Mouse (Mus musculus) intestine, embryonic 14.5 days (tissue): Measurements from ENCODE around the gene Olfr1381. TPM values are rescaled to one million over a fixed set of nuclear protein-coding genes. Genes with fewer than 3 reads are reported as not detected.
"Not testable (repeated sequence)": the region's sequence is repeated elsewhere in the genome, so short reads cannot be mapped to it uniquely, and the experiment has no call there.

Source experiments
- ATAC-seq: fragments of 200-750 bp; cut with Nextera tagmentation; replicated peaks from 2 replicates; pipeline ENCODE4 v1.8.0; 2017; ENCODE audit warnings: low read depth, moderate number of reproducible peaks, moderate TSS enrichment, moderate library complexity; ENCODE audit not compliant: low FRiP score, low TSS enrichment
- DNase-seq: peaks from one replicate; pipeline ENCODE4 v3.0.0-alpha.2; 2018; ENCODE audit warnings: low spot score
- H3K27ac ChIP-seq: fragments of 300-500 bp; sonication (generic); 2 replicates; pipeline ENCODE4 v1.5.1; 2014; ENCODE audit warnings: low read depth, mild to moderate bottlenecking, control low read depth
- H3K27me3 ChIP-seq: fragments of 300-500 bp; sonication (generic); replicated peaks from 2 replicates; pipeline ENCODE4 v1.6.1; 2014; ENCODE audit warnings: low read length, control low read depth; ENCODE audit not compliant: control insufficient read depth, insufficient read depth
- H3K36me3 ChIP-seq: fragments of 300-500 bp; sonication (generic); 2 replicates; pipeline ENCODE4 v1.6.1; 2014; ENCODE audit warnings: low read length, control low read depth; ENCODE audit not compliant: control insufficient read depth, insufficient read depth
- H3K4me1 ChIP-seq: fragments of 300-500 bp; sonication (generic); replicated peaks from 2 replicates; pipeline ENCODE4 v1.6.1; 2014; ENCODE audit warnings: low read length, control low read depth, mixed read lengths; ENCODE audit not compliant: control insufficient read depth, insufficient read depth
- H3K4me2 ChIP-seq: fragments of 300-500 bp; sonication (generic); 2 replicates; pipeline ENCODE4 v1.6.1; 2014; ENCODE audit warnings: low read length
- H3K4me3 ChIP-seq: fragments of 300-500 bp; sonication (generic); 2 replicates; pipeline ENCODE4 v1.5.1; 2014; ENCODE audit warnings: low read depth, low read length, control low read depth, mixed read lengths
- H3K9ac ChIP-seq: fragments of 300-500 bp; sonication (generic); 2 replicates; pipeline ENCODE4 v1.6.1; 2014; ENCODE audit warnings: mild to moderate bottlenecking, low read length
- H3K9me3 ChIP-seq: fragments of 300-500 bp; sonication (generic); 2 replicates; pipeline ENCODE4 v1.6.1; 2016; ENCODE audit warnings: low read length, control low read depth; ENCODE audit not compliant: control insufficient read depth
- WGBS: fragments of 180-500 bp; shearing (Covaris S2); extraction: QIAGEN DNeasy Blood & Tissue Kit; methylation state at CpG from one replicate; pipeline ENCODE4 v1.1.7; 2014; 5-methylcytosine and 5-hydroxymethylcytosine counted together
- polyA plus RNA-seq: library from polyadenylated mRNA; unstranded; fragments of >200 nt; fragmentation: Nextera tagmentation; extraction: Ambion mirVana; gene quantifications from 2 replicates; pipeline ENCODE4 v1.2.1, GENCODE M21; 2014

The Olfr1381 gene
- polyA plus RNA-seq, 1 experiment from 2014 or later = not detected

GRCm38 (mm10) chr11:49580452-49580851 lies 37.2 kb downstream of the Olfr1381 start:
- H3K36me3 ChIP-seq = not testable (repeated sequence)

GRCm38 (mm10) chr11:49590213-49590612 lies 47.0 kb downstream of the Olfr1381 start:
- Histone ChIP-seq H3K4me1 (no peaks in the 10 kb centered on the region), H3K27me3 (no peaks in the 10 kb centered on the region), H3K4me3 (no peak overlapping the region), H3K9ac (no peak overlapping the region), H3K9me3 (no peaks in the 10 kb centered on the region), H3K36me3 (no peaks in the 10 kb centered on the region), H3K4me2 (no peak overlapping the region), H3K27ac (no peak overlapping the region)
- ATAC-seq = no peak
- WGBS = 94% methylated on average over 19 of the region's 19 CpGs
- no peak for DNase-seq

More at GRCm38 (mm10) chr11:49580452-49580851, 37.2 kb downstream of the Olfr1381 start:
- 79% methylated on average over 8 of the region's 8 CpGs for WGBS
- not testable (repeated sequence) for H3K9me3 ChIP-seq, ATAC-seq, H3K4me2 ChIP-seq, DNase-seq, H3K4me3 ChIP-seq, H3K27ac ChIP-seq, H3K9ac ChIP-seq, H3K4me1 ChIP-seq, H3K27me3 ChIP-seq

DNA sequence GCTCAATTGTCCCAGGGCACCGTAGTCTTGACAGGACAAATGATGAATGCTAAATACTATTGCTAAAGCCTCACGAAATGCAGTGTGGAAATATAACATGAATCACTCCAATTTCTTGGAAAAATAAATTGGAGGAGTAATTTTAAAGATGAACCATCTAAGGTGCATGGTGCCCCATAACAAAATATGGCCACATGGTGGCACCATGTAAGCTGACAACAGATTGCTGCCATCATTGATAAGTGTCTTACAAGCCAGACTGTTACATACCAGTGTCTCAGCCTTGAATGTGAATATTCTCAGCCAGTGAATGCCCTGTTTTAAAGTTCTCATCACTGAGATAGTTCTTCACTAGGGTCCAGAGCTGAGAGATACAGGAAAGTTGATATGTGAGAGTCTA lies 53.9 kb downstream of the Olfr1381 start:
- not testable (repeated sequence) for H3K4me2 ChIP-seq, ATAC-seq, H3K27me3 ChIP-seq, H3K36me3 ChIP-seq, H3K4me3 ChIP-seq, H3K9ac ChIP-seq, H3K9me3 ChIP-seq, H3K27ac ChIP-seq, DNase-seq, H3K4me1 ChIP-seq
- WGBS = 68% methylated on average over 2 of the region's 2 CpGs

Other genes with a start within 250 kb of the Olfr1381 start
- gene Olfr10, start 238.7 kb upstream of the Olfr1381 start, polyA plus RNA-seq = not detected in 2 replicates
- not detected in 2 replicates for gene Olfr1391, start 220.7 kb upstream of the Olfr1381 start, polyA plus RNA-seq
- gene Olfr1390, start 208.3 kb upstream of the Olfr1381 start, polyA plus RNA-seq = not detected in 2 replicates
- not detected in 2 replicates for gene Olfr1389, start 120.4 kb upstream of the Olfr1381 start, polyA plus RNA-seq
- gene Olfr1388, start 106.8 kb upstream of the Olfr1381 start, polyA plus RNA-seq = 0.15 and 0.24 TPM in 2 replicates
- not detected in 2 replicates for gene Olfr1387, start 88.1 kb upstream of the Olfr1381 start, polyA plus RNA-seq
- not detected in 2 replicates for gene Olfr1386, start 78.4 kb upstream of the Olfr1381 start, polyA plus RNA-seq
- not detected in 2 replicates for gene Olfr1385, start 54.4 kb upstream of the Olfr1381 start, polyA plus RNA-seq
- gene Olfr1384, start 36.7 kb upstream of the Olfr1381 start, polyA plus RNA-seq = not detected in 2 replicates
- not detected in 2 replicates for gene Olfr1383, start 23.8 kb upstream of the Olfr1381 start, polyA plus RNA-seq
- not detected in 2 replicates for gene Olfr1382, start 15.2 kb upstream of the Olfr1381 start, polyA plus RNA-seq
- not detected in 2 replicates for gene Olfr1380, start 13.4 kb downstream of the Olfr1381 start, polyA plus RNA-seq
- gene Flt4, start 65.8 kb downstream of the Olfr1381 start, polyA plus RNA-seq = 6.0 and 6.1 TPM in 2 replicates
- gene Scgb3a1, start 120.2 kb downstream of the Olfr1381 start, polyA plus RNA-seq = not detected in 2 replicates
- gene Cnot6, start 169.3 kb downstream of the Olfr1381 start, polyA plus RNA-seq = 48.5 and 53.3 TPM in 2 replicates